Mouse (Mus musculus): ENCODE measurements around the gene Gm4981.
"Not testable (repeated sequence)": the region's sequence is repeated elsewhere in the genome, so short reads cannot be mapped to it uniquely, and the experiment has no call there.

Gene Gm4981

GRCm38 (mm10) chr10:58221571-58221970 lies 14.9 kb downstream of the Gm4981 start:
- not testable (repeated sequence) for DNase-seq

GRCm38 (mm10) chr10:58220726-58221125 lies 15.8 kb downstream of the Gm4981 start:
- DNase-seq = no peak

GRCm38 (mm10) chr10:58217366-58217765 lies 19.1 kb downstream of the Gm4981 start:
- DNase-seq = no peak

GRCm38 (mm10) chr10:58215353-58215752 lies 21.1 kb downstream of the Gm4981 start:
- no peak for DNase-seq

- no peak for DNase-seq
Measured at GRCm38 (mm10) chr10:58214934-58215333, 21.6 kb downstream of the Gm4981 start.

GRCm38 (mm10) chr10:58214497-58214896 lies 22.0 kb downstream of the Gm4981 start:
- no peak for DNase-seq

GRCm38 (mm10) chr10:58212230-58212629 lies 24.3 kb downstream of the Gm4981 start:
- DNase-seq = no peak

GRCm38 (mm10) chr10:58211213-58211612 lies 25.3 kb downstream of the Gm4981 start:
- no peak for DNase-seq

- DNase-seq = no peak
Measured at GRCm38 (mm10) chr10:58210514-58210913, 26.0 kb downstream of the Gm4981 start.

GRCm38 (mm10) chr10:58209710-58210467 lies 26.6 kb downstream of the Gm4981 start:
- DNase-seq = no peak

- DNase-seq = no peak
Measured at GRCm38 (mm10) chr10:58206639-58207404, 29.7 kb downstream of the Gm4981 start.

GRCm38 (mm10) chr10:58205986-58206385 lies 30.5 kb downstream of the Gm4981 start:
- no peak for DNase-seq

All from cerebellum, adult 9-10 months (tissue).